Mouse (Mus musculus) inflammation-experienced regulatory T-cells (primary cell): ENCODE results near the gene Gm49358. TPM values are rescaled to one million over a fixed set of nuclear protein-coding genes. Genes with fewer than 3 reads are reported as not detected.

ENCODE experiments used
- polyA plus RNA-seq, 2 experiments: library from polyadenylated mRNA; unstranded; fragments of 100-300 nt; shearing (Covaris generic); gene quantifications; one replicate each; pipeline ENCODE4 v1.2.1; 2017

The Gm49358 gene
- polyA plus RNA-seq: not detected

GRCm38 (mm10) chr10:86763672-86764071 lies at the start of gene Gm49358:
TSS of gene Gm49358 (plus strand) at chr10:86763972.

GRCm38 (mm10) chr10:86778398-86779116 lies 14.8 kb downstream of the Gm49358 start, which contains the start of gene Nt5dc3:
TSS of gene Nt5dc3 (plus strand) at chr10:86779005.

Other genes with a start within 250 kb of the Gm49358 start
- 100 to 1,000 TPM; 304 to 374 TPM for gene Hsp90b1, start 58.5 kb upstream of the Gm49358 start, polyA plus RNA-seq
- 1 to 10 TPM in 1 of 2 experiments, under 1 TPM in 1; 0.86 to 2.0 TPM for gene Ttc41, start 58.2 kb upstream of the Gm49358 start, polyA plus RNA-seq
- gene Nt5dc3, start 15.0 kb downstream of the Gm49358 start, polyA plus RNA-seq: 1 to 10 TPM; 1.0 to 1.4 TPM
- gene Stab2, start 244.1 kb downstream of the Gm49358 start, polyA plus RNA-seq: 1 to 10 TPM in 1 of 2 experiments, under 1 TPM in 1; 0.06 to 2.2 TPM